In the genomic region with DNA sequence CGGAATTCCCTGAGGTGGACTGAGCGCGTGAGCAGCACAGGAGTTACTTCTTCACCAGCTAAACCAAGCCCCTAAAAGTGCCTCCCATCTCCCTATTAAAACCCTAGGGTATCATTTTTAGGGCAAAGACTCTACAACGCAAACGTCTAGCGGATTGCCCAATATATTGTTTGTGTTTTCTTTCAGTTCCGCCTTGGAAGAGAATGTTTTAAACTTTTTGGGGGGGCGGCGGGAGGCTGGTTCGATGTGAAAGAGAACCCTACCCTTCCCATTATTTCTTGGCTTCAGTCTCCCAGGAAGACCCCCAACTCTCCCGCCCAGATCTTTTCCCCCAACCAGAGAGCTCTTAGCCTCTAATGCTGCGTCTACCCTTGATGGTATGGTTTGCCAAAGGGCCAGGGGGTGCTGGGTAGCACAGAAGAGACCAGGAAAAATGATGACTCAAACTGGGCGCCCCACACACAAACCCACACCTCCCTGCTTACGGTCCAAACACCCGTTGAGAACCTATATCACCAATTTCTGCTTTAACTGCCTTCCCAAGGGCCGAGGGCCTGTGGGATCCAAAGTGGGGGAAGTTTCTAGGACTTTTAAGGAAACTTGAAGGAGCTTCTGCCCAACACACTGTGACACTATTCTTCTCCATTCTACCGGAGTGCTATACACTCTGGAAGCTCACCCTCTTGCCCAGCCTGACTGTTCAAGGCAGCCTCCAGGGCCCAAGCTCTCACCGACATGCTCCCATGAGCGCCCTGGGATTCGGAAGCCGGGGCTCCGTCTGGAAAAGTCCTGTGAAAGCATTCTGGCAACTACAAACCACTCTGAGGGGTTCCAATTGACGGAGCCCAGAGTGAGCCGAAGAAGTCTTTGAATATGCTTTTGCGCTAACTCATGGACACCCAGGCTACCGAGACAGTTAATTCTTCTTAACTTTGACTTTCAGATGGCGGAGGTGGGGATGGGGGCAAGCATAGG, we compare ENCODE assay signal across 8 mouse cellular contexts.
DNase-seq lines count a peak whose midpoint lies in the region; ATAC-seq and TF ChIP-seq lines count a peak whose summit lies in the region.

No protein-coding gene starts in this region.

- peak; percentile 5 to 7 for DNase-seq in frontal cortex, postnatal 36 days (ENCODE audit: low spot score in 2 of 2)
- no peak for DNase-seq in frontal cortex, adult 2 months (ENCODE audit: extremely low spot score in 1 of 2, low spot score in 1 of 2)
- peak; percentile 30 to 61 for DNase-seq in adrenal gland, adult 18-20 months (ENCODE audit: low spot score in 2 of 2)
- DNase-seq in forebrain, embryonic 11.5 days (ENCODE audit: low spot score) = no peak
- DNase-seq in kidney, postnatal 0 days (ENCODE audit: low spot score) = peak; percentile 58
- DNase-seq in midbrain, embryonic 14.5 days = peak; percentile 54
- DNase-seq in thymus, postnatal 0 days (ENCODE audit: low spot score) = no peak
- no peak for DNase-seq in urinary bladder, postnatal 10 days (ENCODE audit: low spot score)

- H3K9me3 ChIP-seq in forebrain, embryonic 11.5 days (ENCODE audit: control insufficient read depth, low read length) = no peaks in the 10 kb centered on the region
- H3K9me3 ChIP-seq in kidney, postnatal 0 days (replicated peaks; ENCODE audit: low read length) = no peaks in the 10 kb centered on the region
- H3K9me3 ChIP-seq in midbrain, embryonic 14.5 days (ENCODE audit: control insufficient read depth, low read length) = no peaks in the 10 kb centered on the region

- ATAC-seq in forebrain, embryonic 11.5 days (replicated peaks; ENCODE audit: low FRiP score) = no peak
- 0 out of 2 replicates have a peak, but pooled peaks have one; percentile 8 for ATAC-seq in kidney, postnatal 0 days (replicated peaks; ENCODE audit: low FRiP score, low read depth)
- ATAC-seq in midbrain, embryonic 14.5 days (ENCODE audit: low FRiP score, low TSS enrichment) = no peak

- H3K4me1 ChIP-seq in forebrain, embryonic 11.5 days (replicated peaks; ENCODE audit: control insufficient read depth, insufficient read depth, low read length) = peaks cover 22% of the 10 kb centered on the region; the same call in 1 of the 2 replicates
- H3K4me1 ChIP-seq in kidney, postnatal 0 days (replicated peaks; ENCODE audit: insufficient read depth, low read length) = peaks cover 4% of the 10 kb centered on the region; the same call in 1 of the 2 replicates
- peaks cover 21% of the 10 kb centered on the region; the same call in 1 of the 2 replicates for H3K4me1 ChIP-seq in midbrain, embryonic 14.5 days (ENCODE audit: control insufficient read depth, insufficient read depth, low read length)

- H3K9ac ChIP-seq in forebrain, embryonic 11.5 days (ENCODE audit: low read length) = peak overlapping the region; percentile 40; the same call in 1 of the 2 replicates
- H3K9ac ChIP-seq in kidney, postnatal 0 days (ENCODE audit: low read depth, low read length) = peak overlapping the region; percentile 53
- no peak overlapping the region; the same call in 1 of the 2 replicates for H3K9ac ChIP-seq in midbrain, embryonic 14.5 days (replicated peaks; ENCODE audit: low read length)

- H3K36me3 ChIP-seq in forebrain, embryonic 11.5 days (ENCODE audit: control insufficient read depth, insufficient read depth, low read length) = no peaks in the 10 kb centered on the region
- H3K36me3 ChIP-seq in kidney, postnatal 0 days (ENCODE audit: insufficient read depth, low read length) = no peaks in the 10 kb centered on the region
- no peaks in the 10 kb centered on the region for H3K36me3 ChIP-seq in midbrain, embryonic 14.5 days (ENCODE audit: control insufficient read depth, insufficient read depth, low read length)

- H3K4me3 ChIP-seq in forebrain, embryonic 11.5 days (ENCODE audit: low read depth, low read length) = peak overlapping the region; percentile 32
- peak overlapping the region; percentile 42 for H3K4me3 ChIP-seq in kidney, postnatal 0 days (replicated peaks; ENCODE audit: low read depth, low read length)
- H3K4me3 ChIP-seq in midbrain, embryonic 14.5 days (replicated peaks; ENCODE audit: low read depth, low read length) = peak overlapping the region; percentile 40

- no peak for TF ChIP-seq CTCF in kidney, postnatal 0 days (IDR thresholded peaks at IDR 0.05; ENCODE audit: low read depth)

- peak overlapping the region; percentile 57 for H3K4me2 ChIP-seq in forebrain, embryonic 11.5 days (ENCODE audit: low read depth, low read length, severe bottlenecking)
- peak overlapping the region; percentile 62 for H3K4me2 ChIP-seq in kidney, postnatal 0 days (ENCODE audit: low read length)
- peak overlapping the region; percentile 70 for H3K4me2 ChIP-seq in midbrain, embryonic 14.5 days (ENCODE audit: low read length)

- H3K27ac ChIP-seq in forebrain, embryonic 11.5 days (ENCODE audit: low read depth, low read length) = no peak overlapping the region
- peak overlapping the region; percentile 79 for H3K27ac ChIP-seq in kidney, postnatal 0 days
- H3K27ac ChIP-seq in midbrain, embryonic 14.5 days (replicated peaks; ENCODE audit: low read depth, low read length) = 0 out of 2 replicates have a peak overlapping the region, but pooled peaks have one; percentile 26

- 2% methylated on average over 27 of the region's 27 CpGs for WGBS in forebrain, embryonic 11.5 days
- 21% methylated on average over 27 of the region's 27 CpGs for WGBS in kidney, postnatal 0 days
- WGBS in midbrain, embryonic 14.5 days = 7% methylated on average over 27 of the region's 27 CpGs

- H3K27me3 ChIP-seq in forebrain, embryonic 11.5 days (ENCODE audit: control insufficient read depth, insufficient read depth, low read length) = peaks cover 33% of the 10 kb centered on the region
- H3K27me3 ChIP-seq in kidney, postnatal 0 days (ENCODE audit: insufficient read depth, low read length) = no peaks in the 10 kb centered on the region; the same call in 1 of the 2 replicates
- H3K27me3 ChIP-seq in midbrain, embryonic 14.5 days (ENCODE audit: control insufficient read depth, insufficient read depth, low read length) = peaks cover 33% of the 10 kb centered on the region

Comparison
In these comparisons a context has a peak if more than half of its experiments do, and no peak if none do; other contexts are left out.
1. DNase-seq: peak in frontal cortex, postnatal 36 days (2 of 2), adrenal gland, adult 18-20 months (2 of 2), kidney, postnatal 0 days (single experiment) and midbrain, embryonic 14.5 days (single experiment); none in frontal cortex, adult 2 months (0 of 2), forebrain, embryonic 11.5 days (single experiment), thymus, postnatal 0 days (single experiment) and urinary bladder, postnatal 10 days (single experiment).
2. Peak in every context shown above with its lines, with median percentiles within 50 percentile points of each other: H3K4me2 ChIP-seq and H3K4me3 ChIP-seq.